In genomic region chr7:71409061-71409460, GRCm38 (mm10) we compare ENCODE assay signal across 23 mouse cellular contexts. TPM values are rescaled to one million over a fixed set of nuclear protein-coding genes. Genes with fewer than 3 reads are reported as not detected.
DNase-seq lines count a peak whose midpoint lies in the region; ATAC-seq and TF ChIP-seq lines count a peak whose summit lies in the region.
"Had no signal": no experiment of that assay in that cellular context is flagged by ENCODE, and none has a peak within 500 bp of the region (broad histone marks: within the 10 kb centered on the region; RNA-seq: fewer than 3 reads in every experiment).

No protein-coding gene starts in this region.

- H3K79me2 ChIP-seq in heart, adult 2 months (replicated peaks; ENCODE audit: control insufficient read depth, insufficient read depth, low read length) = no peaks in the 10 kb centered on the region
- H3K79me2 ChIP-seq in liver, adult 2 months (ENCODE audit: control insufficient read depth, insufficient read depth, low read length) = no peaks in the 10 kb centered on the region

- no peak for TF ChIP-seq CTCF in heart, adult 2 months (IDR thresholded peaks at IDR 0.05)
- TF ChIP-seq CTCF in liver, adult 2 months (IDR thresholded peaks at IDR 0.05; ENCODE audit: low read depth, low read length) = no peak
- no peak for TF ChIP-seq CTCF in stomach, postnatal 0 days (IDR thresholded peaks at IDR 0.05; ENCODE audit: low read depth)

- TF ChIP-seq EP300 in heart, adult 2 months (IDR thresholded peaks at IDR 0.05; ENCODE audit: insufficient read depth, low read depth, low read length) = no peak
- no peak for TF ChIP-seq EP300 in stomach, postnatal 0 days (optimal IDR thresholded peaks at IDR 0.05)

- TF ChIP-seq POLR2A in heart, adult 2 months (IDR thresholded peaks at IDR 0.05; ENCODE audit: insufficient read depth, low read depth, low read length) = no peak
- no peak for TF ChIP-seq POLR2A in liver, adult 2 months (IDR thresholded peaks at IDR 0.05; ENCODE audit: extremely low read depth, insufficient read depth, low read length)

- H3K36me3 ChIP-seq in heart, adult 2 months (ENCODE audit: control insufficient read depth, insufficient read depth, low read length) = no peaks in the 10 kb centered on the region
- H3K36me3 ChIP-seq in liver, adult 2 months (ENCODE audit: control insufficient read depth, insufficient read depth, low read length) = no peaks in the 10 kb centered on the region
- H3K36me3 ChIP-seq in stomach, embryonic 14.5 days (ENCODE audit: control insufficient read depth, insufficient read depth, low read length) = no peaks in the 10 kb centered on the region
- no peaks in the 10 kb centered on the region for H3K36me3 ChIP-seq in stomach, postnatal 0 days (ENCODE audit: control insufficient read depth, insufficient read depth, low read length)
- H3K36me3 ChIP-seq: forebrain, embryonic 12.5 days; heart, embryonic 13.5 days; limb, embryonic 10.5 days; liver, embryonic 15.5 days; neural tube, embryonic 13.5 days had no signal

- DNase-seq in heart, adult 2 months = no peak
- no peak for DNase-seq in heart, postnatal 10 days
- no peak for DNase-seq in liver, adult 2 months (ENCODE audit: extremely low read depth, low read depth, low spot score)
- no peak for DNase-seq in liver
- no peak for DNase-seq in stomach, postnatal 0 days (ENCODE audit: low spot score)
- DNase-seq in urinary bladder, postnatal 10 days (ENCODE audit: low spot score) = no peak
- no peak for DNase-seq in cerebellum, adult 9-10 months
- DNase-seq: adrenal gland, adult 8-10 months; cerebellum, postnatal 14 days; heart, postnatal 4 days; right cerebral cortex, postnatal 14 days had no signal

- intact Hi-C loops in heart, adult 2 months (cut with DNase I) = no loop called here
- intact Hi-C loops in heart, postnatal 10 days (cut with DNase I) = no loop called here

- H3K27ac ChIP-seq in heart, adult 2 months = peak overlapping the region; percentile 15
- H3K27ac ChIP-seq in liver, adult 2 months (replicated peaks; ENCODE audit: insufficient read depth, low read depth, low read length) = peak overlapping the region; percentile 54; the same call in 1 of the 2 replicates
- peak overlapping the region; percentile 27; the same call in 1 of the 2 replicates for H3K27ac ChIP-seq in stomach, embryonic 14.5 days (ENCODE audit: low read length)
- H3K27ac ChIP-seq in stomach, postnatal 0 days (replicated peaks) = no peak overlapping the region
- H3K27ac ChIP-seq: forebrain, embryonic 12.5 days; limb, embryonic 10.5 days; liver, embryonic 15.5 days; neural tube, embryonic 13.5 days had no signal

- H3K9me3 ChIP-seq in stomach, embryonic 14.5 days (ENCODE audit: control insufficient read depth, low read depth, low read length) = no peaks in the 10 kb centered on the region
- H3K9me3 ChIP-seq in stomach, postnatal 0 days (ENCODE audit: control insufficient read depth, low read length) = no peaks in the 10 kb centered on the region
- H3K9me3 ChIP-seq: forebrain, embryonic 12.5 days; heart, embryonic 13.5 days; limb, embryonic 10.5 days; liver, embryonic 15.5 days; neural tube, embryonic 13.5 days had no signal

- no peak overlapping the region for H3K4me2 ChIP-seq in stomach, embryonic 14.5 days (replicated peaks; ENCODE audit: low read depth, low read length)
- H3K4me2 ChIP-seq in stomach, postnatal 0 days (replicated peaks; ENCODE audit: low read depth) = no peak overlapping the region
- H3K4me2 ChIP-seq: forebrain, embryonic 12.5 days; heart, embryonic 13.5 days; liver, embryonic 15.5 days; neural tube, embryonic 13.5 days had no signal

- H3K9ac ChIP-seq in heart, adult 2 months (ENCODE audit: low read depth, low read length) = no peak overlapping the region
- no peak overlapping the region for H3K9ac ChIP-seq in liver, adult 2 months (ENCODE audit: low read depth, low read length)
- no peak overlapping the region for H3K9ac ChIP-seq in stomach, embryonic 14.5 days (replicated peaks; ENCODE audit: low read depth, low read length)
- H3K9ac ChIP-seq in stomach, postnatal 0 days (ENCODE audit: low read length) = no peak overlapping the region
- H3K9ac ChIP-seq: forebrain, embryonic 12.5 days; heart, embryonic 13.5 days; liver, embryonic 15.5 days; neural tube, embryonic 13.5 days had no signal

- H3K27me3 ChIP-seq in heart, adult 2 months (ENCODE audit: control insufficient read depth, insufficient read depth, low read length) = no peaks in the 10 kb centered on the region
- H3K27me3 ChIP-seq in liver, adult 2 months (ENCODE audit: control insufficient read depth, insufficient read depth, low read length) = no peaks in the 10 kb centered on the region
- no peaks in the 10 kb centered on the region for H3K27me3 ChIP-seq in stomach, embryonic 14.5 days (ENCODE audit: control insufficient read depth, insufficient read depth, low read length)
- no peaks in the 10 kb centered on the region for H3K27me3 ChIP-seq in stomach, postnatal 0 days (ENCODE audit: control insufficient read depth, insufficient read depth, low read length)

- no peak overlapping the region for H3K4me3 ChIP-seq in heart, adult 2 months
- H3K4me3 ChIP-seq in liver, adult 2 months (ENCODE audit: insufficient read depth, low read depth, low read length) = no peak overlapping the region
- H3K4me3 ChIP-seq in stomach, embryonic 14.5 days (ENCODE audit: low read depth, low read length) = no peak overlapping the region
- H3K4me3 ChIP-seq in stomach, postnatal 0 days (ENCODE audit: low read depth, low read length) = no peak overlapping the region
- H3K4me3 ChIP-seq: forebrain, embryonic 12.5 days; heart, embryonic 13.5 days; limb, embryonic 10.5 days; liver, embryonic 15.5 days; neural tube, embryonic 13.5 days had no signal

- no peaks in the 10 kb centered on the region; the same call in 1 of the 2 replicates for H3K4me1 ChIP-seq in heart, adult 2 months (ENCODE audit: control insufficient read depth, insufficient read depth, low read length)
- H3K4me1 ChIP-seq in liver, adult 2 months (ENCODE audit: control insufficient read depth, insufficient read depth, low read length) = peaks cover 1% of the 10 kb centered on the region; the same call in 1 of the 2 replicates
- H3K4me1 ChIP-seq in stomach, embryonic 14.5 days (ENCODE audit: control insufficient read depth, insufficient read depth, low read length) = peaks cover 10% of the 10 kb centered on the region
- H3K4me1 ChIP-seq in stomach, postnatal 0 days (replicated peaks; ENCODE audit: control insufficient read depth, insufficient read depth) = no peaks in the 10 kb centered on the region

- ATAC-seq in stomach, embryonic 14.5 days (ENCODE audit: insufficient number of reproducible peaks, insufficient read depth, low FRiP score, low read depth) = no peak
- ATAC-seq in stomach, postnatal 0 days (ENCODE audit: low FRiP score, low TSS enrichment) = no peak
- ATAC-seq: inflammation-experienced regulatory T-cells, adult 6 months had no signal

- 55% methylated on average over 5 of the region's 5 CpGs for WGBS in heart, adult 2 months
- WGBS in liver, adult 2 months = 69% methylated on average over 5 of the region's 5 CpGs
- 24% methylated on average over 5 of the region's 5 CpGs for WGBS in stomach, embryonic 14.5 days
- WGBS in stomach, postnatal 0 days = 31% methylated on average over 5 of the region's 5 CpGs

RNA-seq across cellular contexts. Expression of gene Gm10295, which starts 57.8 kb away (rescaled TPM):
- not detected for total RNA-seq in heart, adult 2 months (2021)
- polyA plus RNA-seq in heart, adult 2 months (2012; rRNA removed) = not detected in 2 replicates
- total RNA-seq in heart, postnatal 10 days (2021) = not detected
- total RNA-seq in liver, adult 2 months (2014; rRNA removed) = not detected in 2 replicates
- polyA plus RNA-seq in liver, adult 2 months (2012; rRNA removed) = not detected in 2 replicates
- polyA plus RNA-seq in stomach, embryonic 14.5 days (2014; fragmentation: Nextera tagmentation; extraction: Ambion mirVana) = not detected in 2 replicates
- 0.07 TPM in 1 of 2 replicates, not detected in the other for polyA plus RNA-seq in stomach, postnatal 0 days (2015; fragmentation: Nextera tagmentation; extraction: Ambion mirVana)
- total RNA-seq: adrenal gland, adult 8-10 months; gastrocnemius, postnatal 4 days; heart, postnatal 4 days; layer of hippocampus, adult 8-10 months; left cerebral cortex, adult 18-20 months; megakaryocyte-erythroid progenitor cell, adult 5-6 weeks had no signal
- polyA plus RNA-seq: forebrain, embryonic 12.5 days; heart, embryonic 13.5 days; limb, embryonic 10.5 days; liver, embryonic 15.5 days; neural tube, embryonic 13.5 days; spleen, adult 2 months had no signal
